Mouse (Mus musculus) midbrain, embryonic 11.5 days (tissue): ENCODE measurements around the gene Klrc2. TPM values are rescaled to one million over a fixed set of nuclear protein-coding genes. Genes with fewer than 3 reads are reported as not detected.
"Not testable (repeated sequence)": the region's sequence is repeated elsewhere in the genome, so short reads cannot be mapped to it uniquely, and the experiment has no call there.

ENCODE experiments used
- ATAC-seq: fragments of 200-750 bp; cut with Nextera tagmentation; 2 replicates; pipeline ENCODE4 v1.8.0; 2017; ENCODE audit warnings: moderate TSS enrichment, moderate library complexity; ENCODE audit not compliant: low FRiP score
- DNase-seq: peaks from one replicate; pipeline ENCODE4 v3.0.0; 2015; ENCODE audit warnings: low spot score; ENCODE audit errors: missing footprints
- H3K27ac ChIP-seq: fragments of 300-500 bp; sonication (generic); 2 replicates; pipeline ENCODE4 v1.5.1; 2014; ENCODE audit warnings: low read depth, low read length
- H3K27me3 ChIP-seq: fragments of 300-500 bp; sonication (generic); 2 replicates; pipeline ENCODE4 v1.6.1; 2014; ENCODE audit warnings: mild to moderate bottlenecking, low read length, moderate library complexity, mixed read lengths; ENCODE audit not compliant: control insufficient read depth, insufficient read depth
- H3K36me3 ChIP-seq: fragments of 300-500 bp; sonication (generic); 2 replicates; pipeline ENCODE4 v1.6.1; 2014; ENCODE audit warnings: mild to moderate bottlenecking, low read length, moderate library complexity, mixed read lengths; ENCODE audit not compliant: control insufficient read depth, insufficient read depth
- H3K4me1 ChIP-seq: fragments of 300-500 bp; sonication (generic); 2 replicates; pipeline ENCODE4 v1.6.1; 2014; ENCODE audit warnings: low read length; ENCODE audit not compliant: control insufficient read depth, insufficient read depth
- H3K4me2 ChIP-seq: fragments of 300-500 bp; sonication (generic); 2 replicates; pipeline ENCODE4 v1.6.1; 2014; ENCODE audit warnings: mild to moderate bottlenecking, moderate library complexity
- H3K4me3 ChIP-seq: fragments of 300-500 bp; sonication (generic); 2 replicates; pipeline ENCODE4 v1.5.1; 2014; ENCODE audit warnings: low read depth, low read length
- H3K9ac ChIP-seq: fragments of 300-500 bp; sonication (generic); 2 replicates; pipeline ENCODE4 v1.6.1; 2014; ENCODE audit warnings: low read length
- H3K9me3 ChIP-seq: fragments of 300-500 bp; sonication (generic); 2 replicates; pipeline ENCODE4 v1.6.1; 2016; ENCODE audit warnings: low read length; ENCODE audit not compliant: control insufficient read depth
- WGBS: fragments of 180-500 bp; shearing (Covaris S2); extraction: QIAGEN DNeasy Blood & Tissue Kit; methylation state at CpG from one replicate; pipeline ENCODE4 v1.1.7; 2014; 5-methylcytosine and 5-hydroxymethylcytosine counted together
- polyA plus RNA-seq: library from polyadenylated mRNA; unstranded; fragments of >200 nt; fragmentation: Nextera tagmentation; extraction: Ambion mirVana; gene quantifications from 2 replicates; pipeline ENCODE4 v1.2.1, GENCODE M21; 2014

Klrc2 gene
- not detected in 2 replicates for polyA plus RNA-seq

GRCm38 (mm10) chr6:129660589-129660988, at the start of gene Klrc2:
TSS of gene Klrc2 (minus strand) at chr6:129660689.
- WGBS = 81% methylated on average over 4 of the region's 4 CpGs
- not testable (repeated sequence) for H3K27me3 ChIP-seq, H3K36me3 ChIP-seq, H3K4me1 ChIP-seq, H3K9me3 ChIP-seq, H3K27ac ChIP-seq, H3K9ac ChIP-seq, ATAC-seq, DNase-seq, H3K4me2 ChIP-seq, H3K4me3 ChIP-seq

- H3K27me3 ChIP-seq, DNase-seq, H3K4me2 ChIP-seq, H3K9me3 ChIP-seq, ATAC-seq, H3K27ac ChIP-seq, H3K4me3 ChIP-seq, H3K36me3 ChIP-seq, H3K9ac ChIP-seq, H3K4me1 ChIP-seq: not testable (repeated sequence)
- WGBS = 88% methylated on average over 10 of the region's 10 CpGs
Observed at GRCm38 (mm10) chr6:129691436-129691835, 30.9 kb upstream of the Klrc2 start.

DNA sequence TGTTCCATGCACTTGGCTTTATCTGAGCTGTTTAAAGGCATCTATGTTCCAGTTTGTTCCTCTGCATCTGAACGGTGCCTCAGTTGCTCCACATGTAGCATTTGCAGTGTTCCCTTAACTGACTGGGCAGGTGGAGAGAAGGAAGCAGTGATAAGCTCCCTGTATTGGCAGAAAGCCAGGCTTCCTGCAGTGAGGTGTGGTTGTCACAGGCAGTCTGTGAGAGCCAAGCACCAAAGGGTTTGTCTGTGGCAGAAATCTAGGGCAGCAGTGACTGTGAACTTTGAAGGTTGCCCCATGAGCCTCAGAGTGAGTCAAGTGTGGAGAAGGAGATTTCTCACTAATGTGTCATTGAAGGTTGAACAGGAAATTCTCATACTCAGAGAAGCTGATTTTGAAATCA, 19.9 kb upstream of the Klrc2 start:
- H3K9ac ChIP-seq = no peak overlapping the region
- ATAC-seq (no peak), DNase-seq (no peak)
- no peaks in the 10 kb centered on the region for H3K4me1 ChIP-seq
- H3K9me3 ChIP-seq = no peaks in the 10 kb centered on the region
- 71% methylated on average over 1 of the region's 1 CpGs for WGBS
- H3K27me3 ChIP-seq = no peaks in the 10 kb centered on the region
- H3K27ac ChIP-seq = no peak overlapping the region
- H3K4me3 ChIP-seq = no peak overlapping the region
- no peaks in the 10 kb centered on the region for H3K36me3 ChIP-seq
- no peak overlapping the region for H3K4me2 ChIP-seq

- no peak within 1 kb of the TSS for H3K4me3 ChIP-seq
- no peak for DNase-seq
- H3K27ac ChIP-seq = no peak within 1 kb of the TSS
- H3K27me3 ChIP-seq = no peaks in the 10 kb centered on the region
- no peaks in the 10 kb centered on the region for H3K4me1 ChIP-seq
- H3K36me3 ChIP-seq = no peaks in the 10 kb centered on the region
- 82% methylated on average over 3 of the region's 3 CpGs for WGBS
- H3K9ac ChIP-seq = no peak within 1 kb of the TSS
- no peaks in the 10 kb centered on the region for H3K9me3 ChIP-seq
- no peak within 1 kb of the TSS for H3K4me2 ChIP-seq
- ATAC-seq = no peak
Observed at GRCm38 (mm10) chr6:129678873-129679272, 18.4 kb upstream of the Klrc2 start, which contains the start of gene Klrc1. TSS of gene Klrc1 (minus strand) at chr6:129678973.

- not testable (repeated sequence) for H3K4me1 ChIP-seq
Observed at GRCm38 (mm10) chr6:129661301-129661700, 812 bp upstream of the Klrc2 start.

GRCm38 (mm10) chr6:129644054-129644453, 16.4 kb downstream of the Klrc2 start:
- not testable (repeated sequence) for ATAC-seq
- WGBS = 62% methylated on average over 2 of the region's 3 CpGs

More at GRCm38 (mm10) chr6:129661301-129661700, 812 bp upstream of the Klrc2 start:
- H3K36me3 ChIP-seq, H3K9ac ChIP-seq, H3K27me3 ChIP-seq, H3K27ac ChIP-seq, DNase-seq, H3K9me3 ChIP-seq, ATAC-seq, H3K4me2 ChIP-seq, H3K4me3 ChIP-seq: not testable (repeated sequence)
- no CpG with 5 or more reads among the region's 3 CpGs for WGBS

GRCm38 (mm10) chr6:129643237-129643636, 17.3 kb downstream of the Klrc2 start, which contains the start of gene Klrc3:
TSS of gene Klrc3 (minus strand) at chr6:129643337.
- H3K4me3 ChIP-seq, H3K9me3 ChIP-seq, ATAC-seq, H3K4me2 ChIP-seq, H3K9ac ChIP-seq, H3K27ac ChIP-seq, H3K27me3 ChIP-seq, DNase-seq, H3K4me1 ChIP-seq, H3K36me3 ChIP-seq: not testable (repeated sequence)
- 91% methylated on average over 3 of the region's 3 CpGs for WGBS

More at GRCm38 (mm10) chr6:129644054-129644453, 16.4 kb downstream of the Klrc2 start:
- not testable (repeated sequence) for H3K4me1 ChIP-seq, H3K4me3 ChIP-seq, H3K36me3 ChIP-seq, H3K4me2 ChIP-seq, H3K9me3 ChIP-seq, H3K27me3 ChIP-seq, H3K9ac ChIP-seq, H3K27ac ChIP-seq, DNase-seq

- DNase-seq, H3K9ac ChIP-seq, H3K9me3 ChIP-seq, ATAC-seq, H3K27me3 ChIP-seq, H3K4me3 ChIP-seq, H3K36me3 ChIP-seq, H3K4me1 ChIP-seq, H3K4me2 ChIP-seq, H3K27ac ChIP-seq: not testable (repeated sequence)
- WGBS = 88% methylated on average over 2 of the region's 2 CpGs
Observed at GRCm38 (mm10) chr6:129631046-129631445, 29.4 kb downstream of the Klrc2 start.

DNA sequence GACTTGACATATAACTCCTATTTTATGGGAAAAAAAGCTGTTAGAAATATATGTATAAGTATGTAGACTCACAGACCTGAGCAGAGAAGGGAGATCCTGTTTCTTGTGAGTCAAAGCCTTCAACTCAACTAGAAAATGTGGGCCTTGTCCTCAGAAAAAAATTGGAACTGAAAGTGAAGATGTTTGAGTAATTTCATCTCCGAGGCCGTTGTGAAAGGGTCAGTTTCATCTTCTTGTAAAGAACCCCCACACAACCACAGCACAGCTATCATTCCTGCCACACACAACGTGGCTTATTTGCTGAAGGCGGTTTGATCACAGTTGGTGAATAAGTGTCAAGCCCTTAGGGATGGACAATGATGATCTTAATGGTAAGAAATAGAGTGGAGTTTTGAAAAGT, 36.8 kb downstream of the Klrc2 start, which contains the start of gene Klrk1:
TSS of gene Klrk1 (minus strand) at position 130 of the 400 bp plus-strand sequence.
- ATAC-seq = no peak

More for the DNA sequence above, 36.8 kb downstream of the Klrc2 start, which contains the start of gene Klrk1:
- DNase-seq = no peak
- no peak within 1 kb of the TSS for H3K9ac ChIP-seq
- H3K4me2 ChIP-seq = no peak within 1 kb of the TSS
- H3K27me3 ChIP-seq = no peaks in the 10 kb centered on the region
- no peaks in the 10 kb centered on the region for H3K9me3 ChIP-seq
- no peak within 1 kb of the TSS for H3K4me3 ChIP-seq
- no peaks in the 10 kb centered on the region for H3K4me1 ChIP-seq
- no peaks in the 10 kb centered on the region for H3K36me3 ChIP-seq
- H3K27ac ChIP-seq = no peak within 1 kb of the TSS
- WGBS = 85% methylated on average over 4 of the region's 4 CpGs
